In genomic region chr6:124678769-124679168, GRCm38 (mm10) we compare ENCODE assay signal across 27 mouse cellular contexts. TPM values are rescaled to one million over a fixed set of nuclear protein-coding genes. Genes with fewer than 3 reads are reported as not detected.
DNase-seq lines count a peak whose midpoint lies in the region; ATAC-seq and TF ChIP-seq lines count a peak whose summit lies in the region.
"Had no signal": no experiment of that assay in that cellular context is flagged by ENCODE, and none has a peak within 500 bp of the region (broad histone marks: within the 10 kb centered on the region; RNA-seq: fewer than 3 reads in every experiment).

No protein-coding gene starts in this region.

- intact Hi-C loops in left cerebral cortex, postnatal 10 days (cut with DNase I) = no loop called here

- no peak for TF ChIP-seq CTCF in liver, postnatal 0 days (IDR thresholded peaks at IDR 0.05; ENCODE audit: low read depth)
- no peak for TF ChIP-seq CTCF in intestine, postnatal 0 days (IDR thresholded peaks at IDR 0.05; ENCODE audit: low read depth)
- no peak for TF ChIP-seq CTCF in stomach, postnatal 0 days (IDR thresholded peaks at IDR 0.05; ENCODE audit: low read depth)

- peaks cover 29% of the 10 kb centered on the region for H3K4me1 ChIP-seq in liver, postnatal 0 days (ENCODE audit: insufficient read depth)
- H3K4me1 ChIP-seq in intestine, postnatal 0 days (replicated peaks; ENCODE audit: control insufficient read depth, insufficient read depth, low read length) = peaks cover 6% of the 10 kb centered on the region; the same call in 1 of the 2 replicates
- peaks cover 6% of the 10 kb centered on the region for H3K4me1 ChIP-seq in stomach, postnatal 0 days (replicated peaks; ENCODE audit: control insufficient read depth, insufficient read depth)
- H3K4me1 ChIP-seq: embryonic facial prominence, embryonic 12.5 days; hindbrain, embryonic 10.5 days; hindbrain, embryonic 13.5 days had no signal

- H3K9ac ChIP-seq in liver, postnatal 0 days (replicated peaks) = no peak overlapping the region
- H3K9ac ChIP-seq in intestine, postnatal 0 days (ENCODE audit: low read depth, low read length) = 0 out of 2 replicates have a peak overlapping the region, but pooled peaks have one; percentile 4
- no peak overlapping the region for H3K9ac ChIP-seq in stomach, postnatal 0 days (ENCODE audit: low read length)
- H3K9ac ChIP-seq: embryonic facial prominence, embryonic 12.5 days; embryonic facial prominence, embryonic 15.5 days; forebrain, postnatal 0 days; heart, embryonic 12.5 days; heart, embryonic 15.5 days; hindbrain, embryonic 13.5 days had no signal

- peaks cover 9% of the 10 kb centered on the region for H3K36me3 ChIP-seq in liver, postnatal 0 days (replicated peaks; ENCODE audit: insufficient read depth, low read length)
- peaks cover 10% of the 10 kb centered on the region; the same call in 1 of the 2 replicates for H3K36me3 ChIP-seq in intestine, postnatal 0 days (ENCODE audit: control insufficient read depth, insufficient read depth)
- no peaks in the 10 kb centered on the region for H3K36me3 ChIP-seq in stomach, postnatal 0 days (ENCODE audit: control insufficient read depth, insufficient read depth, low read length)
- H3K36me3 ChIP-seq: embryonic facial prominence, embryonic 12.5 days had no signal

- no peak overlapping the region for H3K4me2 ChIP-seq in liver, postnatal 0 days (ENCODE audit: low read depth, low read length)
- H3K4me2 ChIP-seq in intestine, postnatal 0 days (replicated peaks; ENCODE audit: low read depth) = 0 out of 2 replicates have a peak overlapping the region, but pooled peaks have one; percentile 13
- no peak overlapping the region for H3K4me2 ChIP-seq in stomach, postnatal 0 days (replicated peaks; ENCODE audit: low read depth)
- H3K4me2 ChIP-seq: embryonic facial prominence, embryonic 12.5 days; embryonic facial prominence, embryonic 15.5 days; heart, embryonic 12.5 days; heart, embryonic 15.5 days; hindbrain, embryonic 13.5 days had no signal

- peak overlapping the region; percentile 39; the same call in 1 of the 2 replicates for H3K27ac ChIP-seq in liver, postnatal 0 days (ENCODE audit: low read depth)
- H3K27ac ChIP-seq in intestine, postnatal 0 days (ENCODE audit: low read depth, low read length) = peak overlapping the region; percentile 75
- no peak overlapping the region for H3K27ac ChIP-seq in stomach, postnatal 0 days (replicated peaks)
- H3K27ac ChIP-seq: embryonic facial prominence, embryonic 12.5 days; embryonic facial prominence, embryonic 15.5 days; gastrocnemius, adult 2 months; heart, embryonic 15.5 days; hindbrain, embryonic 10.5 days; hindbrain, embryonic 13.5 days had no signal

- no peaks in the 10 kb centered on the region for H3K9me3 ChIP-seq in liver, postnatal 0 days (ENCODE audit: low read length)
- H3K9me3 ChIP-seq in intestine, postnatal 0 days (ENCODE audit: control insufficient read depth) = no peaks in the 10 kb centered on the region
- no peaks in the 10 kb centered on the region for H3K9me3 ChIP-seq in stomach, postnatal 0 days (ENCODE audit: control insufficient read depth, low read length)
- H3K9me3 ChIP-seq: embryonic facial prominence, embryonic 12.5 days; embryonic facial prominence, embryonic 15.5 days; heart, embryonic 15.5 days; hindbrain, embryonic 10.5 days; hindbrain, embryonic 13.5 days had no signal

- H3K27me3 ChIP-seq in liver, postnatal 0 days (ENCODE audit: insufficient read depth, low read length) = no peaks in the 10 kb centered on the region
- no peaks in the 10 kb centered on the region for H3K27me3 ChIP-seq in intestine, postnatal 0 days (replicated peaks; ENCODE audit: control insufficient read depth, insufficient read depth, low read length)
- H3K27me3 ChIP-seq in stomach, postnatal 0 days (ENCODE audit: control insufficient read depth, insufficient read depth, low read length) = no peaks in the 10 kb centered on the region
- H3K27me3 ChIP-seq: embryonic facial prominence, embryonic 12.5 days; embryonic facial prominence, embryonic 15.5 days; heart, embryonic 12.5 days; heart, embryonic 15.5 days; hindbrain, embryonic 13.5 days had no signal

- no peak for ATAC-seq in liver, postnatal 0 days
- ATAC-seq in intestine, postnatal 0 days = peak; percentile 86
- 0 out of 2 replicates have a peak, but pooled peaks have one; percentile 22 for ATAC-seq in stomach, postnatal 0 days (ENCODE audit: low FRiP score, low TSS enrichment)
- ATAC-seq: CD4-positive, CD25-positive, alpha-beta regulatory T cell, adult 4 months; forebrain, embryonic 14.5 days; forebrain, postnatal 0 days; hindbrain, embryonic 16.5 days had no signal

- no peak for TF ChIP-seq EP300 in liver, postnatal 0 days (IDR thresholded peaks at IDR 0.05; ENCODE audit: low read depth)
- TF ChIP-seq EP300 in stomach, postnatal 0 days (optimal IDR thresholded peaks at IDR 0.05) = no peak

- DNase-seq in liver, postnatal 0 days = no peak
- DNase-seq in liver = no peak
- peak; percentile 32 for DNase-seq in stomach, postnatal 0 days (ENCODE audit: low spot score)
- DNase-seq in left cerebral cortex, postnatal 10 days (ENCODE audit: extremely low spot score in 1 of 2, low spot score in 2 of 2) = no peak
- no peak for DNase-seq in cerebellum, postnatal 4 days (ENCODE audit: low spot score in 2 of 2)
- DNase-seq: adrenal gland, adult 2 months; adrenal gland, postnatal 14 days; cerebellum, adult 11 months; cerebellum, adult 2 months; cerebellum, postnatal 10 days; forebrain, postnatal 0 days; gastrocnemius, adult 2 months; gastrocnemius, postnatal 14 days; heart, adult 11 months; heart, postnatal 10 days; heart, postnatal 36 days had no signal

- WGBS in liver, postnatal 0 days (ENCODE audit: insufficient replicate concordance) = 72% methylated on average over 7 of the region's 7 CpGs
- WGBS in intestine, postnatal 0 days = 52% methylated on average over 7 of the region's 7 CpGs
- WGBS in stomach, postnatal 0 days = 83% methylated on average over 7 of the region's 7 CpGs

- H3K4me3 ChIP-seq in liver, postnatal 0 days (ENCODE audit: low read depth, low read length) = no peak overlapping the region
- H3K4me3 ChIP-seq in intestine, postnatal 0 days (ENCODE audit: low read depth, low read length) = no peak overlapping the region
- no peak overlapping the region for H3K4me3 ChIP-seq in stomach, postnatal 0 days (ENCODE audit: low read depth, low read length)
- H3K4me3 ChIP-seq: embryonic facial prominence, embryonic 12.5 days; embryonic facial prominence, embryonic 15.5 days; gastrocnemius, adult 2 months; heart, embryonic 12.5 days; heart, embryonic 15.5 days; hindbrain, embryonic 10.5 days; hindbrain, embryonic 13.5 days had no signal

RNA-seq across cellular contexts. Expression of gene Lpcat3, which starts 15.9 kb away (rescaled TPM):
- 68.7 and 72.6 TPM in 2 replicates for polyA plus RNA-seq in liver, postnatal 0 days (2015; fragmentation: Nextera tagmentation; extraction: Ambion mirVana)
- polyA plus RNA-seq in intestine, postnatal 0 days (2015; fragmentation: Nextera tagmentation; extraction: Ambion mirVana) = 209 and 212 TPM in 2 replicates
- polyA plus RNA-seq in stomach, postnatal 0 days (2015; fragmentation: Nextera tagmentation; extraction: Ambion mirVana) = 78.8 and 79.6 TPM in 2 replicates
- total RNA-seq in left cerebral cortex, postnatal 10 days (2021) = 10 to 100 TPM; 29.7 to 36.4 TPM

RNA-seq across cellular contexts. Expression of gene Emg1, which starts 33.2 kb away (rescaled TPM):
- polyA plus RNA-seq in liver, postnatal 0 days (2015; fragmentation: Nextera tagmentation; extraction: Ambion mirVana) = 93.2 and 96.9 TPM in 2 replicates
- 96.6 and 97.3 TPM in 2 replicates for polyA plus RNA-seq in intestine, postnatal 0 days (2015; fragmentation: Nextera tagmentation; extraction: Ambion mirVana)
- 93.9 and 94.8 TPM in 2 replicates for polyA plus RNA-seq in stomach, postnatal 0 days (2015; fragmentation: Nextera tagmentation; extraction: Ambion mirVana)
- total RNA-seq in left cerebral cortex, postnatal 10 days (2021) = 10 to 100 TPM; 38.0 to 42.6 TPM

RNA-seq across cellular contexts. Expression of gene Phb2, which starts 33.4 kb away (rescaled TPM):
- polyA plus RNA-seq in liver, postnatal 0 days (2015; fragmentation: Nextera tagmentation; extraction: Ambion mirVana) = 308 and 318 TPM in 2 replicates
- 249 and 255 TPM in 2 replicates for polyA plus RNA-seq in intestine, postnatal 0 days (2015; fragmentation: Nextera tagmentation; extraction: Ambion mirVana)
- 230 and 237 TPM in 2 replicates for polyA plus RNA-seq in stomach, postnatal 0 days (2015; fragmentation: Nextera tagmentation; extraction: Ambion mirVana)
- total RNA-seq in left cerebral cortex, postnatal 10 days (2021) = 100 to 1,000 TPM; 151 to 160 TPM

RNA-seq across cellular contexts. Expression of gene C1s2, which starts 42.9 kb away (rescaled TPM):
- polyA plus RNA-seq in liver, postnatal 0 days (2015; fragmentation: Nextera tagmentation; extraction: Ambion mirVana) = 0.04 TPM in 1 of 2 replicates, not detected in the other
- polyA plus RNA-seq in intestine, postnatal 0 days (2015; fragmentation: Nextera tagmentation; extraction: Ambion mirVana) = not detected in 2 replicates
- polyA plus RNA-seq in stomach, postnatal 0 days (2015; fragmentation: Nextera tagmentation; extraction: Ambion mirVana) = 0.05 TPM in 1 of 2 replicates, not detected in the other
- under 1 TPM; 0.19 to 0.59 TPM for total RNA-seq in left cerebral cortex, postnatal 10 days (2021)
- polyA plus RNA-seq: adrenal gland, adult 2 months; CD4-positive, CD25-positive, alpha-beta regulatory T cell, adult 4 months; embryonic facial prominence, embryonic 12.5 days; forebrain, embryonic 11.5 days; heart, embryonic 12.5 days; heart, embryonic 15.5 days; hindbrain, embryonic 10.5 days; hindbrain, embryonic 16.5 days had no signal

RNA-seq across cellular contexts. Expression of gene Ptpn6, which starts 59.7 kb away (rescaled TPM):
- polyA plus RNA-seq in liver, postnatal 0 days (2015; fragmentation: Nextera tagmentation; extraction: Ambion mirVana) = 39.2 and 45.1 TPM in 2 replicates
- 17.4 TPM in 2 replicates for polyA plus RNA-seq in intestine, postnatal 0 days (2015; fragmentation: Nextera tagmentation; extraction: Ambion mirVana)
- 13.1 and 15.8 TPM in 2 replicates for polyA plus RNA-seq in stomach, postnatal 0 days (2015; fragmentation: Nextera tagmentation; extraction: Ambion mirVana)
- 1 to 10 TPM; 3.4 to 4.7 TPM for total RNA-seq in left cerebral cortex, postnatal 10 days (2021)
